Mouse (Mus musculus): ENCODE results near the gene Slc35a5. TPM values are rescaled to one million over a fixed set of nuclear protein-coding genes. Genes with fewer than 3 reads are reported as not detected.

The Slc35a5 gene
- polyA plus RNA-seq (2012): not detected in 2 replicates

- TF ChIP-seq TAL1 (IDR thresholded peaks at IDR 0.05; ENCODE audit: low read length): no peak
- no peaks in the 10 kb centered on the region for H3K9me3 ChIP-seq (ENCODE audit: control insufficient read depth, low read length)
- H3K4me1 ChIP-seq (ENCODE audit: control insufficient read depth): peaks cover 25% of the 10 kb centered on the region
- H3K4me3 ChIP-seq (replicated peaks): peak within 1 kb of the TSS; percentile 96
- H3K27me3 ChIP-seq (ENCODE audit: control insufficient read depth): no peaks in the 10 kb centered on the region
- peaks cover 3% of the 10 kb centered on the region; the same call in 1 of the 2 replicates for H3K36me3 ChIP-seq (ENCODE audit: control insufficient read depth)
Observed at GRCm38 (mm10) chr16:45158522-45159388, at the start of gene Slc35a5, which contains the start of gene Atg3. Slc35a5 (minus strand) TSS chr16:45158706. Atg3 (plus strand) TSS chr16:45158785.

GRCm38 (mm10) chr16:45204859-45205670 lies 46.6 kb upstream of the Slc35a5 start:
- H3K9me3 ChIP-seq (ENCODE audit: control insufficient read depth, low read length): no peaks in the 10 kb centered on the region
- no peak overlapping the region for H3K4me3 ChIP-seq (replicated peaks)
- no peaks in the 10 kb centered on the region for H3K27me3 ChIP-seq (ENCODE audit: control insufficient read depth)
- H3K36me3 ChIP-seq (ENCODE audit: control insufficient read depth): no peaks in the 10 kb centered on the region
- TF ChIP-seq TAL1 (IDR thresholded peaks at IDR 0.05; ENCODE audit: low read length) (no peak), GATA1 (IDR thresholded peaks at IDR 0.05; ENCODE audit: low read length) (no peak)
- H3K4me1 ChIP-seq (ENCODE audit: control insufficient read depth): no peaks in the 10 kb centered on the region

GRCm38 (mm10) chr16:45204438-45204837 lies 45.9 kb upstream of the Slc35a5 start:
- H3K4me1 ChIP-seq (ENCODE audit: control insufficient read depth): no peaks in the 10 kb centered on the region
- H3K9me3 ChIP-seq (ENCODE audit: control insufficient read depth, low read length): no peaks in the 10 kb centered on the region
- H3K36me3 ChIP-seq (ENCODE audit: control insufficient read depth): no peaks in the 10 kb centered on the region
- no peak overlapping the region for H3K4me3 ChIP-seq (replicated peaks)
- no peak for TF ChIP-seq GATA1 (IDR thresholded peaks at IDR 0.05; ENCODE audit: low read length)
- TF ChIP-seq TAL1 (IDR thresholded peaks at IDR 0.05; ENCODE audit: low read length): no peak
- H3K27me3 ChIP-seq (ENCODE audit: control insufficient read depth): no peaks in the 10 kb centered on the region

- TF ChIP-seq GATA1 (IDR thresholded peaks at IDR 0.05; ENCODE audit: low read length) (no peak), TAL1 (IDR thresholded peaks at IDR 0.05; ENCODE audit: low read length) (no peak)
- Histone ChIP-seq H3K4me3 (replicated peaks) (no peak overlapping the region), H3K9me3 (ENCODE audit: control insufficient read depth, low read length) (no peaks in the 10 kb centered on the region), H3K4me1 (ENCODE audit: control insufficient read depth) (no peaks in the 10 kb centered on the region), H3K27me3 (ENCODE audit: control insufficient read depth) (no peaks in the 10 kb centered on the region), H3K36me3 (ENCODE audit: control insufficient read depth) (no peaks in the 10 kb centered on the region)
Observed at GRCm38 (mm10) chr16:45201395-45201794, 42.9 kb upstream of the Slc35a5 start.

GRCm38 (mm10) chr16:45196816-45197215 lies 38.3 kb upstream of the Slc35a5 start:
- H3K9me3 ChIP-seq (ENCODE audit: control insufficient read depth, low read length): no peaks in the 10 kb centered on the region
- no peaks in the 10 kb centered on the region for H3K4me1 ChIP-seq (ENCODE audit: control insufficient read depth)
- H3K4me3 ChIP-seq (replicated peaks): no peak overlapping the region
- H3K27me3 ChIP-seq (ENCODE audit: control insufficient read depth): no peaks in the 10 kb centered on the region
- H3K36me3 ChIP-seq (ENCODE audit: control insufficient read depth): no peaks in the 10 kb centered on the region
- no peak for TF ChIP-seq GATA1 (IDR thresholded peaks at IDR 0.05; ENCODE audit: low read length)
- TF ChIP-seq TAL1 (IDR thresholded peaks at IDR 0.05; ENCODE audit: low read length): no peak

GRCm38 (mm10) chr16:45192613-45193012 lies 34.1 kb upstream of the Slc35a5 start:
- Histone ChIP-seq H3K4me3 (replicated peaks) (no peak overlapping the region), H3K4me1 (ENCODE audit: control insufficient read depth) (no peaks in the 10 kb centered on the region), H3K27me3 (ENCODE audit: control insufficient read depth) (no peaks in the 10 kb centered on the region), H3K9me3 (ENCODE audit: control insufficient read depth, low read length) (no peaks in the 10 kb centered on the region), H3K36me3 (ENCODE audit: control insufficient read depth) (peaks cover 10% of the 10 kb centered on the region)
- TF ChIP-seq GATA1 (IDR thresholded peaks at IDR 0.05; ENCODE audit: low read length) (no peak), TAL1 (IDR thresholded peaks at IDR 0.05; ENCODE audit: low read length) (no peak)

- H3K36me3 ChIP-seq (ENCODE audit: control insufficient read depth): peaks cover 24% of the 10 kb centered on the region
Observed at GRCm38 (mm10) chr16:45181824-45182223, 23.3 kb upstream of the Slc35a5 start.

GRCm38 (mm10) chr16:45178552-45178951 lies 20.0 kb upstream of the Slc35a5 start:
- no peaks in the 10 kb centered on the region for H3K27me3 ChIP-seq (ENCODE audit: control insufficient read depth)
- H3K36me3 ChIP-seq (ENCODE audit: control insufficient read depth): peaks cover 18% of the 10 kb centered on the region
- TF ChIP-seq TAL1 (IDR thresholded peaks at IDR 0.05; ENCODE audit: low read length) (no peak), GATA1 (IDR thresholded peaks at IDR 0.05; ENCODE audit: low read length) (no peak)
- no peak overlapping the region for H3K4me3 ChIP-seq (replicated peaks)
- H3K9me3 ChIP-seq (ENCODE audit: control insufficient read depth, low read length): no peaks in the 10 kb centered on the region
- no peaks in the 10 kb centered on the region for H3K4me1 ChIP-seq (ENCODE audit: control insufficient read depth)

More at GRCm38 (mm10) chr16:45181824-45182223, 23.3 kb upstream of the Slc35a5 start:
- H3K9me3 ChIP-seq (ENCODE audit: control insufficient read depth, low read length): no peaks in the 10 kb centered on the region
- TF ChIP-seq GATA1 (IDR thresholded peaks at IDR 0.05; ENCODE audit: low read length) (no peak), TAL1 (IDR thresholded peaks at IDR 0.05; ENCODE audit: low read length) (no peak)
- no peak overlapping the region for H3K4me3 ChIP-seq (replicated peaks)
- no peaks in the 10 kb centered on the region for H3K4me1 ChIP-seq (ENCODE audit: control insufficient read depth)
- H3K27me3 ChIP-seq (ENCODE audit: control insufficient read depth): no peaks in the 10 kb centered on the region

GRCm38 (mm10) chr16:45159389-45159716 lies 847 bp upstream of the Slc35a5 start:
- Histone ChIP-seq H3K27me3 (ENCODE audit: control insufficient read depth) (no peaks in the 10 kb centered on the region), H3K36me3 (ENCODE audit: control insufficient read depth) (peaks cover 3% of the 10 kb centered on the region; the same call in 1 of the 2 replicates), H3K4me3 (replicated peaks) (peak overlapping the region; percentile 96), H3K4me1 (ENCODE audit: control insufficient read depth) (peaks cover 25% of the 10 kb centered on the region), H3K9me3 (ENCODE audit: control insufficient read depth, low read length) (no peaks in the 10 kb centered on the region)
- no peak for TF ChIP-seq TAL1 (IDR thresholded peaks at IDR 0.05; ENCODE audit: low read length)
- no peak for TF ChIP-seq GATA1 (IDR thresholded peaks at IDR 0.05; ENCODE audit: low read length)
